Mouse (Mus musculus): Measurements from ENCODE around the gene Mrps27. TPM values are rescaled to one million over a fixed set of nuclear protein-coding genes. Genes with fewer than 3 reads are reported as not detected.

Mrps27 gene
- polyA plus RNA-seq, 1 experiment from 2014 or later = 56.2 TPM

GRCm38 (mm10) chr13:99371285-99371684, 26.7 kb downstream of the Mrps27 start:
- H3K9ac ChIP-seq (replicated peaks; ENCODE audit: low read depth, low read length) = no peak overlapping the region
- no peaks in the 10 kb centered on the region for H3K27me3 ChIP-seq (ENCODE audit: control insufficient read depth, insufficient read depth, low read length)
- H3K36me3 ChIP-seq (ENCODE audit: control insufficient read depth, insufficient read depth, low read length) = no peaks in the 10 kb centered on the region
- ATAC-seq (ENCODE audit: insufficient number of reproducible peaks, insufficient read depth, low FRiP score, low read depth) = no peak
- H3K9me3 ChIP-seq (ENCODE audit: control insufficient read depth, low read depth, low read length) = no peaks in the 10 kb centered on the region
- no peak overlapping the region for H3K27ac ChIP-seq (ENCODE audit: low read length)
- 88% methylated on average over 5 of the region's 5 CpGs for WGBS
- no peak overlapping the region for H3K4me2 ChIP-seq (replicated peaks; ENCODE audit: low read depth, low read length)
- H3K4me1 ChIP-seq (ENCODE audit: control insufficient read depth, insufficient read depth, low read length) = 0 out of 2 replicates have a peak, but pooled peaks cover 2% of the 10 kb centered on the region
- H3K4me3 ChIP-seq (ENCODE audit: low read depth, low read length) = no peak overlapping the region

- Histone ChIP-seq H3K27me3 (ENCODE audit: control insufficient read depth, insufficient read depth, low read length) (no peaks in the 10 kb centered on the region), H3K9ac (replicated peaks; ENCODE audit: low read depth, low read length) (no peak overlapping the region), H3K4me2 (replicated peaks; ENCODE audit: low read depth, low read length) (no peak overlapping the region), H3K4me3 (ENCODE audit: low read depth, low read length) (no peak overlapping the region), H3K9me3 (ENCODE audit: control insufficient read depth, low read depth, low read length) (no peaks in the 10 kb centered on the region), H3K27ac (ENCODE audit: low read length) (peak overlapping the region; percentile 11; the same call in 1 of the 2 replicates), H3K4me1 (ENCODE audit: control insufficient read depth, insufficient read depth, low read length) (0 out of 2 replicates have a peak, but pooled peaks cover 2% of the 10 kb centered on the region), H3K36me3 (ENCODE audit: control insufficient read depth, insufficient read depth, low read length) (no peaks in the 10 kb centered on the region)
- 69% methylated on average over 7 of the region's 7 CpGs for WGBS
- no peak for ATAC-seq (ENCODE audit: insufficient number of reproducible peaks, insufficient read depth, low FRiP score, low read depth)
Measured at GRCm38 (mm10) chr13:99373684-99374083, 29.1 kb downstream of the Mrps27 start.

- no peak for ATAC-seq (ENCODE audit: insufficient number of reproducible peaks, insufficient read depth, low FRiP score, low read depth)
- H3K9me3 ChIP-seq (ENCODE audit: control insufficient read depth, low read depth, low read length) = no peaks in the 10 kb centered on the region
- 0 out of 2 replicates have a peak, but pooled peaks cover 2% of the 10 kb centered on the region for H3K4me1 ChIP-seq (ENCODE audit: control insufficient read depth, insufficient read depth, low read length)
- H3K36me3 ChIP-seq (ENCODE audit: control insufficient read depth, insufficient read depth, low read length) = no peaks in the 10 kb centered on the region
- no peak overlapping the region for H3K9ac ChIP-seq (replicated peaks; ENCODE audit: low read depth, low read length)
- H3K27me3 ChIP-seq (ENCODE audit: control insufficient read depth, insufficient read depth, low read length) = no peaks in the 10 kb centered on the region
- H3K4me3 ChIP-seq (ENCODE audit: low read depth, low read length) = no peak overlapping the region
- peak overlapping the region; percentile 11; the same call in 1 of the 2 replicates for H3K27ac ChIP-seq (ENCODE audit: low read length)
- H3K4me2 ChIP-seq (replicated peaks; ENCODE audit: low read depth, low read length) = no peak overlapping the region
- 46% methylated on average over 4 of the region's 4 CpGs for WGBS
Measured at GRCm38 (mm10) chr13:99374191-99374590, 29.6 kb downstream of the Mrps27 start.

DNA sequence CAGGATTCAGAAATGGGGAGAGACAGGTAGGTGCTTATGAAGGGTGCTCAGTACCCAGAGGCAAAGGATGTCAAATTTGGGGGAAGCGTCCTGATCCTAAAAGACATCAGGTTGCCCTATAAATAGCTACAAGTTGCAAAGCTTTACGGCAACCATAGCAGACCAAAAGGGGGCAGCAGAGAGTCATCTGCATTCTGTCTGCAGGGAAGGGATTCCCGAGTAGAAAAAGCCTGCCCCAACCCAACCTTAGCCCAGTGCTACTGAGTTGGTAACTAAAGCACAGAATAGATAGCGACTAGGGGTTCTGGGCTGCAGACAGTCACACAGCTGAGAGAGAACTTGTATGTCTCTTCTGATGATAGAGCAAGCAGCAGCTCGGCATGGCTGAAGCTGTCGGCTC, 31.0 kb downstream of the Mrps27 start:
- no peak overlapping the region for H3K9ac ChIP-seq (replicated peaks; ENCODE audit: low read depth, low read length)
- WGBS = 39% methylated on average over 6 of the region's 6 CpGs
- no peak overlapping the region for H3K27ac ChIP-seq (ENCODE audit: low read length)

DNA sequence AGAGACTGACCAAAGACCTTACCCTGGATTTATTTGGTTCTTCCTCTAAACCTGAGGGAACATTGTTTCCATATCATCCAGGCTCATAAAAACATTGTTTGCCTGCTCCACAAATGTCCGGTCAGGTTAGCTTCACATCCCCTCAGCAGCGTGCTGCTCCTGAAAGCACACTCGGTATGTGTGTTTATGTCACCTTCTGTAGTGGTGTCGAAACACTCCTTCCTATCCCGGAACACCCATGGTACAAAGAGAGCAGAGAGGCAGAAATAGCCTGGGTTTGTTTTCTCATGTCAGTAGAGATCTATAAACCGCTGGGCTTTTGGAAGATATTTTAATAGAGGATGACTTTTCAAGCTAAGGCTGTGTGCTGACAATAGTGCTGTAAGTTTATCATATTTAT, 32.5 kb downstream of the Mrps27 start:
- no peak overlapping the region for H3K4me3 ChIP-seq (ENCODE audit: low read depth, low read length)
- ATAC-seq (ENCODE audit: insufficient number of reproducible peaks, insufficient read depth, low FRiP score, low read depth) = no peak
- no peaks in the 10 kb centered on the region for H3K36me3 ChIP-seq (ENCODE audit: control insufficient read depth, insufficient read depth, low read length)
- no peaks in the 10 kb centered on the region for H3K9me3 ChIP-seq (ENCODE audit: control insufficient read depth, low read depth, low read length)
- H3K27ac ChIP-seq (ENCODE audit: low read length) = no peak overlapping the region
- 85% methylated on average over 6 of the region's 6 CpGs for WGBS
- H3K9ac ChIP-seq (replicated peaks; ENCODE audit: low read depth, low read length) = no peak overlapping the region
- H3K4me2 ChIP-seq (replicated peaks; ENCODE audit: low read depth, low read length) = no peak overlapping the region
- H3K4me1 ChIP-seq (ENCODE audit: control insufficient read depth, insufficient read depth, low read length) = 0 out of 2 replicates have a peak, but pooled peaks cover 2% of the 10 kb centered on the region
- H3K27me3 ChIP-seq (ENCODE audit: control insufficient read depth, insufficient read depth, low read length) = no peaks in the 10 kb centered on the region

More for the DNA sequence above, 31.0 kb downstream of the Mrps27 start:
- 0 out of 2 replicates have a peak, but pooled peaks cover 2% of the 10 kb centered on the region for H3K4me1 ChIP-seq (ENCODE audit: control insufficient read depth, insufficient read depth, low read length)
- 0 out of 2 replicates have a peak, but pooled peaks have one; percentile 49 for ATAC-seq (ENCODE audit: insufficient number of reproducible peaks, insufficient read depth, low FRiP score, low read depth)
- H3K36me3 ChIP-seq (ENCODE audit: control insufficient read depth, insufficient read depth, low read length) = no peaks in the 10 kb centered on the region
- H3K27me3 ChIP-seq (ENCODE audit: control insufficient read depth, insufficient read depth, low read length) = no peaks in the 10 kb centered on the region
- no peak overlapping the region for H3K4me3 ChIP-seq (ENCODE audit: low read depth, low read length)
- H3K9me3 ChIP-seq (ENCODE audit: control insufficient read depth, low read depth, low read length) = no peaks in the 10 kb centered on the region
- H3K4me2 ChIP-seq (replicated peaks; ENCODE audit: low read depth, low read length) = no peak overlapping the region

DNA sequence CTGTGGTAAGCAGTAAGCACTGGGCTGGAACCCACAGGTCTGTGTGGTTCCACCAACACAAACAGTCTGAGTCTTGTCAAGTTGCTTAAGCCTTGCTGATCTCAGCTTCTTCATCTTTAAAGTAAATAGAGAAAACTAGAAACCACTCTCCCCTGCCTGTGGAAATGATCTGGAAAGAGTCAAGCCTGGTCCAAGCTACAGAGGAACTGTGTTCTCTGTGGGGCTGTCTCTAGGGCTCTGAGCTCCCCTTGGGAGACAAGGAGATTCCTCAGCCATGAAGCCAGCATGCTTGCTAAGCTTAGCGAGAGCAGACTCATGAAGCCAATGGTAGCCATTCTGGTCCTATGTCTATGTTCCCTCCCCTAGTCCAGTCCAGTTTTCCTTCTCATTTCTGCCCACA, 33.6 kb downstream of the Mrps27 start:
- Histone ChIP-seq H3K9ac (replicated peaks; ENCODE audit: low read depth, low read length) (no peak overlapping the region), H3K9me3 (ENCODE audit: control insufficient read depth, low read depth, low read length) (no peaks in the 10 kb centered on the region), H3K4me2 (replicated peaks; ENCODE audit: low read depth, low read length) (no peak overlapping the region), H3K36me3 (ENCODE audit: control insufficient read depth, insufficient read depth, low read length) (no peaks in the 10 kb centered on the region), H3K4me3 (ENCODE audit: low read depth, low read length) (no peak overlapping the region), H3K27me3 (ENCODE audit: control insufficient read depth, insufficient read depth, low read length) (no peaks in the 10 kb centered on the region), H3K4me1 (ENCODE audit: control insufficient read depth, insufficient read depth, low read length) (0 out of 2 replicates have a peak, but pooled peaks cover 2% of the 10 kb centered on the region), H3K27ac (ENCODE audit: low read length) (no peak overlapping the region)
- no peak for ATAC-seq (ENCODE audit: insufficient number of reproducible peaks, insufficient read depth, low FRiP score, low read depth)
- WGBS = 97% methylated on average over 1 of the region's 1 CpGs

- no peaks in the 10 kb centered on the region for H3K9me3 ChIP-seq (ENCODE audit: control insufficient read depth, low read depth, low read length)
- no peak overlapping the region for H3K9ac ChIP-seq (replicated peaks; ENCODE audit: low read depth, low read length)
- H3K4me1 ChIP-seq (ENCODE audit: control insufficient read depth, insufficient read depth, low read length) = no peaks in the 10 kb centered on the region
- H3K27me3 ChIP-seq (ENCODE audit: control insufficient read depth, insufficient read depth, low read length) = no peaks in the 10 kb centered on the region
- H3K4me3 ChIP-seq (ENCODE audit: low read depth, low read length) = no peak overlapping the region
- no peak overlapping the region for H3K4me2 ChIP-seq (replicated peaks; ENCODE audit: low read depth, low read length)
- no peak overlapping the region for H3K27ac ChIP-seq (ENCODE audit: low read length)
- WGBS = 62% methylated on average over 6 of the region's 6 CpGs
- no peak for ATAC-seq (ENCODE audit: insufficient number of reproducible peaks, insufficient read depth, low FRiP score, low read depth)
- H3K36me3 ChIP-seq (ENCODE audit: control insufficient read depth, insufficient read depth, low read length) = no peaks in the 10 kb centered on the region
Measured at GRCm38 (mm10) chr13:99382373-99382772, 37.8 kb downstream of the Mrps27 start.

DNA sequence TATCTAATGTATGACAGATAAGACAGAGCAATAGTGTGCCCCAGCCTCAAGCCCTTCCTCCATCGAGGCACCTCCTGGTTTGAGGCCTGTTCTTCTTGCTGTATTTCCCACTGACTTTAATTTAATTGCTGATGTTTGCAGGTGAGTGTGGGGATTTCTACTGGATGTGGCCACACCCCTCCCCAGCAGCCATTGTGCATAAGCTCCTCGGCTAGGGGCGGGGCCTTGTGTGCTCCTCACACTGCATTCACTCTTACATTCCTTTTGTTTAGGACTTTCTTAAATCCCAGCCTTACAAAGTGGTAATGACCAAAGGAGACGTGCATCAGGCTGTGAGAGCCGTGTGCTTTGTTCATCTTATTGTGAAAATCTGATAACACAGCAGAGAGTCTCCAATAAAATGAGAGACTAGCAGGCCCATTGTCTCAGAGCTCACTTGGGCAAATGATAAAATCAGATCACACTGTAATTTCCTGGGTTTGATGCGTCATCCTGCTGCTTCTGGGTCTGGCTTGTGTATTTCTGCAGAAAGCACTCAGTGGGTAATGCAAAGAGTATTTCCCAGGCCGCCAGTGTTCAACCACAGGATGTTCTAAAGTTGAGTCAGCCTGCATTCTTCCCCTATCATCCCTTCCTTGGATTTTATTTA, 40.1 kb downstream of the Mrps27 start:
- Histone ChIP-seq H3K9me3 (ENCODE audit: control insufficient read depth, low read depth, low read length) (no peaks in the 10 kb centered on the region), H3K27me3 (ENCODE audit: control insufficient read depth, insufficient read depth, low read length) (no peaks in the 10 kb centered on the region), H3K36me3 (ENCODE audit: control insufficient read depth, insufficient read depth, low read length) (no peaks in the 10 kb centered on the region), H3K4me3 (ENCODE audit: low read depth, low read length) (no peak overlapping the region), H3K4me1 (ENCODE audit: control insufficient read depth, insufficient read depth, low read length) (no peaks in the 10 kb centered on the region), H3K9ac (replicated peaks; ENCODE audit: low read depth, low read length) (no peak overlapping the region), H3K4me2 (replicated peaks; ENCODE audit: low read depth, low read length) (no peak overlapping the region), H3K27ac (ENCODE audit: low read length) (no peak overlapping the region)
- ATAC-seq (ENCODE audit: insufficient number of reproducible peaks, insufficient read depth, low FRiP score, low read depth) = no peak
- 73% methylated on average over 7 of the region's 7 CpGs for WGBS

- H3K27me3 ChIP-seq (ENCODE audit: control insufficient read depth, insufficient read depth, low read length) = no peaks in the 10 kb centered on the region
- no peak overlapping the region for H3K27ac ChIP-seq (ENCODE audit: low read length)
- no peak overlapping the region for H3K9ac ChIP-seq (replicated peaks; ENCODE audit: low read depth, low read length)
- H3K36me3 ChIP-seq (ENCODE audit: control insufficient read depth, insufficient read depth, low read length) = no peaks in the 10 kb centered on the region
- no peak for ATAC-seq (ENCODE audit: insufficient number of reproducible peaks, insufficient read depth, low FRiP score, low read depth)
- no peak overlapping the region for H3K4me2 ChIP-seq (replicated peaks; ENCODE audit: low read depth, low read length)
- H3K4me3 ChIP-seq (ENCODE audit: low read depth, low read length) = no peak overlapping the region
- WGBS = 86% methylated on average over 6 of the region's 6 CpGs
- H3K4me1 ChIP-seq (ENCODE audit: control insufficient read depth, insufficient read depth, low read length) = no peaks in the 10 kb centered on the region
- H3K9me3 ChIP-seq (ENCODE audit: control insufficient read depth, low read depth, low read length) = no peaks in the 10 kb centered on the region
Measured at GRCm38 (mm10) chr13:99385911-99386310, 41.3 kb downstream of the Mrps27 start.

Data from stomach, embryonic 14.5 days (tissue).